8 mouse cellular contexts compared by ENCODE assay signal in the genomic region with DNA sequence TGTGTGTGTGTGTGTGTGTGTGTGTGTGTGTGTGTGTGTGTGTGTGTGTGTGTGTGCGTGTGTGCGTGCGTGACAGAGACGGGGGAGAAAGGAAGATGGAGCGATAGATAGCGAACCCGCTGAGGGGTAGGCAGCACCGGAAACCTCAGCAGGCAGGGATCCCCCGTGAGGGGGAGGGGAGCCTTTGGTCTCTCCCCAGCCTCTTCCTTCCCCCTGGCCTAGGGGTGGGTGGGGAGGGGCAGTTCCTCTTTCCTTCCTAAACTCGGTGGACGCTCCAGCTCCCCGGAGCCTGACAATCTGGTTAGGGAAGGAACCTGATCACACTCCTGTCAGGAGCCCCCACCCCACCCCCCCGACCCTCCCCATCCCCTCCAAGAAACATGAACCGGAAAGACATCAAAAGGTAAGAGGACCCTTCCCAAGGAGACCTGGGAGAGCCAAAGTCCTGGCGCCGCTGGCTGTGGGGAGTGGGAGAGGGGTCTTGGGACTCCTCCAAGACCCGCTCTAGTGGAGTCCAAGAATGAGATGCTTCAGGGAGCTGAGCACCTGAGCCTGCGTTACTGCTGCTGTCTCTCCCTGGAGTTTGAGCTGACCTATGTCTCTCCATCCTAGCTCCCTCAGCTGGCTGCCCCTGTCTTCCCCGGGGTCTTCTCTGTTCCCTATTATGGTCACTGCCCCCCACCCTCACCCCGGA. TPM values are rescaled to one million over a fixed set of nuclear protein-coding genes. Genes with fewer than 3 reads are reported as not detected.
DNase-seq lines count a peak whose midpoint lies in the region; ATAC-seq lines count a peak whose summit lies in the region.

Rasgrp4 (plus strand) TSS at position 159 of the 694 bp plus-strand sequence.

- H3K9me3 ChIP-seq in embryonic facial prominence, embryonic 14.5 days (ENCODE audit: control insufficient read depth, low read length) = no peaks in the 10 kb centered on the region
- no peaks in the 10 kb centered on the region for H3K9me3 ChIP-seq in hindbrain, embryonic 15.5 days
- no peaks in the 10 kb centered on the region for H3K9me3 ChIP-seq in neural tube, embryonic 13.5 days

- no peak within 1 kb of the TSS for H3K27ac ChIP-seq in embryonic facial prominence, embryonic 14.5 days (replicated peaks; ENCODE audit: low read depth, low read length)
- H3K27ac ChIP-seq in hindbrain, embryonic 15.5 days (replicated peaks) = no peak within 1 kb of the TSS
- no peak within 1 kb of the TSS for H3K27ac ChIP-seq in neural tube, embryonic 13.5 days (replicated peaks)

- peak; percentile 71; the same call in 1 of the 2 replicates for ATAC-seq in embryonic facial prominence, embryonic 14.5 days (ENCODE audit: low read depth)
- ATAC-seq in hindbrain, embryonic 15.5 days (ENCODE audit: low FRiP score, low read depth) = no peak; the same call in 1 of the 2 replicates
- no peak; the same call in 1 of the 2 replicates for ATAC-seq in neural tube, embryonic 13.5 days (ENCODE audit: low read depth)
- ATAC-seq in frontal cortex, adult (ENCODE audit: low TSS enrichment) = no peak

- WGBS in embryonic facial prominence, embryonic 14.5 days = 4% methylated on average over 9 of the region's 20 CpGs
- WGBS in hindbrain, embryonic 15.5 days = 3% methylated on average over 15 of the region's 20 CpGs
- WGBS in neural tube, embryonic 13.5 days = 3% methylated on average over 15 of the region's 20 CpGs

- no peaks in the 10 kb centered on the region for H3K27me3 ChIP-seq in embryonic facial prominence, embryonic 14.5 days (replicated peaks; ENCODE audit: control insufficient read depth, insufficient read depth, low read length)
- H3K27me3 ChIP-seq in hindbrain, embryonic 15.5 days = peaks cover 19% of the 10 kb centered on the region; the same call in 1 of the 2 replicates
- H3K27me3 ChIP-seq in neural tube, embryonic 13.5 days = peaks cover 26% of the 10 kb centered on the region

- peak within 1 kb of the TSS; percentile 53 for H3K9ac ChIP-seq in embryonic facial prominence, embryonic 14.5 days (ENCODE audit: low read depth, low read length)
- H3K9ac ChIP-seq in hindbrain, embryonic 15.5 days = no peak within 1 kb of the TSS
- H3K9ac ChIP-seq in neural tube, embryonic 13.5 days = peak within 1 kb of the TSS; percentile 53

- peak within 1 kb of the TSS; percentile 33 for H3K4me3 ChIP-seq in embryonic facial prominence, embryonic 14.5 days (ENCODE audit: low read depth, low read length)
- H3K4me3 ChIP-seq in hindbrain, embryonic 15.5 days = peak within 1 kb of the TSS; percentile 20
- H3K4me3 ChIP-seq in neural tube, embryonic 13.5 days = peak within 1 kb of the TSS; percentile 23

- no peaks in the 10 kb centered on the region for H3K36me3 ChIP-seq in embryonic facial prominence, embryonic 14.5 days (ENCODE audit: control insufficient read depth, insufficient read depth, low read length)
- no peaks in the 10 kb centered on the region for H3K36me3 ChIP-seq in hindbrain, embryonic 15.5 days
- H3K36me3 ChIP-seq in neural tube, embryonic 13.5 days = no peaks in the 10 kb centered on the region

- DNase-seq in gastrocnemius, postnatal 14 days = peak; percentile 19
- no peak for DNase-seq in gastrocnemius, postnatal 36 days
- DNase-seq in embryonic facial prominence, embryonic 14.5 days (ENCODE audit: low spot score) = peak; percentile 73
- peak; percentile 33 to 49 for DNase-seq in lung, adult 18-20 months
- DNase-seq in cerebellum, adult 8-10 months = no peak

- H3K4me1 ChIP-seq in embryonic facial prominence, embryonic 14.5 days (ENCODE audit: control insufficient read depth, insufficient read depth, low read length) = no peaks in the 10 kb centered on the region
- H3K4me1 ChIP-seq in hindbrain, embryonic 15.5 days (replicated peaks) = peaks cover 7% of the 10 kb centered on the region
- H3K4me1 ChIP-seq in neural tube, embryonic 13.5 days (replicated peaks) = peaks cover 8% of the 10 kb centered on the region; the same call in 1 of the 2 replicates

- intact Hi-C loops in gastrocnemius, postnatal 14 days (cut with DNase I; ENCODE audit: low total_unique reads) = loop anchor here (5.0 kb wide), 2 partner anchors 97 to 162 kb away; partner anchors contain the start of gene Kcnk6
- intact Hi-C loops in gastrocnemius, postnatal 36 days (cut with DNase I) = no loop called here

- H3K4me2 ChIP-seq in embryonic facial prominence, embryonic 14.5 days (ENCODE audit: low read depth, low read length) = peak within 1 kb of the TSS; percentile 64
- H3K4me2 ChIP-seq in hindbrain, embryonic 15.5 days = peak within 1 kb of the TSS; percentile 55
- peak within 1 kb of the TSS; percentile 46 for H3K4me2 ChIP-seq in neural tube, embryonic 13.5 days

RNA-seq across cellular contexts. Expression of gene Rasgrp4, which starts in this region (rescaled TPM):
- under 1 TPM; 0.73 to 0.82 TPM for total RNA-seq in gastrocnemius, postnatal 14 days (2021)
- total RNA-seq in gastrocnemius, postnatal 36 days (2021) = under 1 TPM; 0.54 to 0.77 TPM
- 0.54 and 0.78 TPM in 2 replicates for polyA plus RNA-seq in embryonic facial prominence, embryonic 14.5 days (2014; fragmentation: Nextera tagmentation; extraction: Ambion mirVana)
- polyA plus RNA-seq in hindbrain, embryonic 15.5 days (2015; fragmentation: Nextera tagmentation; extraction: Ambion mirVana) = 0.87 and 0.91 TPM in 2 replicates
- polyA plus RNA-seq in neural tube, embryonic 13.5 days (2015; fragmentation: Nextera tagmentation; extraction: Ambion mirVana) = 0.52 and 0.68 TPM in 2 replicates

Comparison
In these comparisons a context has a peak if more than half of its experiments do, and no peak if none do; other contexts are left out.
1. Peak in DNase-seq in gastrocnemius, postnatal 14 days; RNA of the gene not detected or under 1 TPM.
2. Peak in DNase-seq, ATAC-seq, H3K4me3 ChIP-seq, H3K9ac ChIP-seq and H3K4me2 ChIP-seq in embryonic facial prominence, embryonic 14.5 days; RNA of the gene not detected or under 1 TPM.
3. DNase-seq: peak in lung, adult 18-20 months (2 of 2); none in gastrocnemius, postnatal 36 days (0 of 2) and cerebellum, adult 8-10 months (single experiment).
4. Peak in every context shown above with its lines, with median percentiles within 50 percentile points of each other: H3K4me2 ChIP-seq and H3K4me3 ChIP-seq.